In genomic region chrX:105006445-105006844, GRCm38 (mm10) we compare ENCODE assay signal across 8 mouse cellular contexts.
DNase-seq lines count a peak whose midpoint lies in the region; ATAC-seq and TF ChIP-seq lines count a peak whose summit lies in the region.

No protein-coding gene starts in this region.

- H3K36me3 ChIP-seq in limb, embryonic 11.5 days (ENCODE audit: control insufficient read depth, insufficient read depth, low read length), result no peaks in the 10 kb centered on the region

- TF ChIP-seq POLR2A in cortical plate, adult 2 months (IDR thresholded peaks at IDR 0.05; ENCODE audit: extremely low read depth, insufficient read depth, low read length), result no peak

- peak; percentile 56 for TF ChIP-seq CTCF in cortical plate, adult 2 months (IDR thresholded peaks at IDR 0.05; ENCODE audit: extremely low read depth, insufficient read depth, low read length)

- 10% methylated on average over 2 of the region's 2 CpGs for WGBS in limb, embryonic 11.5 days

- H3K27me3 ChIP-seq in limb, embryonic 11.5 days (ENCODE audit: control insufficient read depth, insufficient read depth, low read length), result no peaks in the 10 kb centered on the region

- DNase-seq in heart, adult 8-10 months (ENCODE audit: low spot score), result peak; percentile 4
- no peak for DNase-seq in heart, adult 11 months
- peak; percentile 1 for DNase-seq in thymus, postnatal 25 days
- no peak for DNase-seq in thymus, postnatal 36 days
- DNase-seq in limb, embryonic 11.5 days (ENCODE audit: low spot score), result peak; percentile 34
- DNase-seq in ovary, adult 18-20 months (ENCODE audit: low spot score), result no peak
- no peak for DNase-seq in urinary bladder, adult 18-20 months (ENCODE audit: low spot score in 2 of 2)

- no peak overlapping the region for H3K9ac ChIP-seq in limb, embryonic 11.5 days (ENCODE audit: low read length)

- no peak for ATAC-seq in limb, embryonic 11.5 days (ENCODE audit: insufficient number of reproducible peaks, low FRiP score, low TSS enrichment, low read depth)

- H3K9me3 ChIP-seq in limb, embryonic 11.5 days (ENCODE audit: control insufficient read depth, low read length), result no peaks in the 10 kb centered on the region

- no peak overlapping the region for H3K4me2 ChIP-seq in limb, embryonic 11.5 days (ENCODE audit: low read depth, severe bottlenecking)

- H3K4me1 ChIP-seq in cortical plate, adult 2 months (ENCODE audit: control insufficient read depth, insufficient read depth, low read length), result no peaks in the 10 kb centered on the region
- no peaks in the 10 kb centered on the region for H3K4me1 ChIP-seq in limb, embryonic 11.5 days (ENCODE audit: control insufficient read depth, insufficient read depth, low read length)

- no peak overlapping the region for H3K27ac ChIP-seq in cortical plate, adult 2 months (ENCODE audit: insufficient read depth, low read length)
- no peak overlapping the region for H3K27ac ChIP-seq in limb, embryonic 11.5 days (replicated peaks; ENCODE audit: low read depth, low read length)

- no peak overlapping the region for H3K4me3 ChIP-seq in cortical plate, adult 2 months (ENCODE audit: insufficient read depth, low read length)
- H3K4me3 ChIP-seq in limb, embryonic 11.5 days (ENCODE audit: low read depth, low read length), result no peak overlapping the region

Comparison
In these comparisons a context has a peak if more than half of its experiments do, and no peak if none do; other contexts are left out.
1. DNase-seq: peak in heart, adult 8-10 months (single experiment), thymus, postnatal 25 days (single experiment) and limb, embryonic 11.5 days (single experiment); none in heart, adult 11 months (single experiment), thymus, postnatal 36 days (0 of 2), ovary, adult 18-20 months (single experiment) and urinary bladder, adult 18-20 months (0 of 2).